Comparison of ENCODE assay signal across 22 mouse cellular contexts in genomic region chr10:69323986-69324385, GRCm38 (mm10). TPM values are rescaled to one million over a fixed set of nuclear protein-coding genes. Genes with fewer than 3 reads are reported as not detected.
DNase-seq lines count a peak whose midpoint lies in the region; ATAC-seq and TF ChIP-seq lines count a peak whose summit lies in the region.
"Had no signal": no experiment of that assay in that cellular context is flagged by ENCODE, and none has a peak within 500 bp of the region (broad histone marks: within the 10 kb centered on the region; RNA-seq: fewer than 3 reads in every experiment).

No protein-coding gene starts in this region.

- in situ Hi-C loops in ES-E14 (cut with MboI; ENCODE audit: low sequenced_read_pairs in 2 of 2, unreplicated experiment in 2 of 2) = loop anchor here in 1 of 2 experiments (25.0 kb wide), 1 partner anchor 412 kb away; no protein-coding TSS in a partner anchor

- H3K9ac ChIP-seq in ES-E14 (ENCODE audit: insufficient read depth, low read depth, low read length, poor library complexity, severe bottlenecking) = no peak overlapping the region
- H3K9ac ChIP-seq: forebrain, embryonic 13.5 days; hindbrain, embryonic 12.5 days; hindbrain, embryonic 15.5 days had no signal

- H3K4me3 ChIP-seq in ES-E14 (ENCODE audit: insufficient read depth in 1 of 2, low read depth in 1 of 2, low read length in 2 of 2, poor library complexity in 1 of 2, severe bottlenecking in 1 of 2) = peak overlapping the region in 1 of 2 experiments; percentile 1; a peak in 1 of 4 replicates
- H3K4me3 ChIP-seq in limb, embryonic 10.5 days = no peak overlapping the region
- H3K4me3 ChIP-seq: forebrain, embryonic 10.5 days; forebrain, embryonic 13.5 days; gastrocnemius, adult 2 months; hindbrain, embryonic 12.5 days; hindbrain, embryonic 15.5 days had no signal

- no peaks in the 10 kb centered on the region for H3K36me3 ChIP-seq in ES-E14 (ENCODE audit: control insufficient read depth, insufficient read depth, low read length, poor library complexity, severe bottlenecking)
- no peaks in the 10 kb centered on the region for H3K36me3 ChIP-seq in limb, embryonic 10.5 days
- H3K36me3 ChIP-seq: forebrain, embryonic 10.5 days; hindbrain, embryonic 12.5 days; hindbrain, embryonic 15.5 days had no signal

- H3K4me1 ChIP-seq in ES-E14 (ENCODE audit: control insufficient read depth in 2 of 2, insufficient read depth in 2 of 2, low read length in 2 of 2, poor library complexity in 1 of 2) = peaks cover 5 to 11% of the 10 kb centered on the region in 2 experiments
- peaks cover 6% of the 10 kb centered on the region for H3K4me1 ChIP-seq in limb, embryonic 10.5 days
- H3K4me1 ChIP-seq: forebrain, embryonic 10.5 days had no signal

- WGBS in limb, embryonic 10.5 days = 90% methylated on average over 13 of the region's 13 CpGs

- peak; percentile 24 for DNase-seq in kidney, adult 9 months
- no peak for DNase-seq in kidney, adult 18-20 months
- DNase-seq in ES-CJ7 (ENCODE audit: low read depth, low spot score) (peak; percentile 69), ES-E14 (ENCODE audit: low read depth, low spot score) (no peak)
- DNase-seq in limb, embryonic 10.5 days (ENCODE audit: low spot score) = no peak
- DNase-seq: adrenal gland, postnatal 10 days; adrenal gland, postnatal 36 days; cerebellum, adult 18-20 months; cerebellum, adult 9-10 months; cerebellum, postnatal 14 days; gastrocnemius, adult 2 months; gastrocnemius, postnatal 14 days; heart, adult 11 months had no signal

- no peak overlapping the region; the same call in 1 of the 2 replicates for H3K27ac ChIP-seq in ES-E14 (ENCODE audit: insufficient read depth, low read depth, low read length, poor library complexity, severe bottlenecking)
- H3K27ac ChIP-seq in limb, embryonic 10.5 days = no peak overlapping the region
- H3K27ac ChIP-seq: forebrain, embryonic 10.5 days; forebrain, embryonic 13.5 days; gastrocnemius, adult 2 months; hindbrain, embryonic 12.5 days; hindbrain, embryonic 15.5 days had no signal

- no peaks in the 10 kb centered on the region for H3K9me3 ChIP-seq in ES-E14 (ENCODE audit: control insufficient read depth, insufficient read depth, low read depth, low read length)
- H3K9me3 ChIP-seq in limb, embryonic 10.5 days (replicated peaks) = no peaks in the 10 kb centered on the region
- H3K9me3 ChIP-seq: forebrain, embryonic 10.5 days; hindbrain, embryonic 12.5 days; hindbrain, embryonic 15.5 days had no signal

- ATAC-seq in megakaryocyte-erythroid progenitor cell, adult 5-6 weeks (replicated peaks; ENCODE audit: low FRiP score, low TSS enrichment, poor library complexity, severe bottlenecking) = no peak
- ATAC-seq: activated CD4-positive, CD25-positive, alpha-beta regulatory T cell, adult 4 months; CD4-positive, CD25-positive, alpha-beta regulatory T cell, adult 4 months; forebrain, embryonic 13.5 days; forebrain, embryonic 16.5 days; Patski had no signal

- H3K27me3 ChIP-seq in limb, embryonic 10.5 days (ENCODE audit: low read depth, poor library complexity, severe bottlenecking) = no peaks in the 10 kb centered on the region
- H3K27me3 ChIP-seq: forebrain, embryonic 13.5 days; hindbrain, embryonic 12.5 days; hindbrain, embryonic 15.5 days; Patski had no signal

TF ChIP-seq in ES-E14, 5 proteins besides CTCF, POLR2A, EP300 and RAD21:
- TF ChIP-seq CHD2 (IDR thresholded peaks at IDR 0.05; ENCODE audit: low read depth, low read length) = no peak
- TF ChIP-seq MAFK (IDR thresholded peaks at IDR 0.05; ENCODE audit: insufficient read depth, low read depth, low read length) = no peak
- peak; percentile 76 for TF ChIP-seq ZNF384 (IDR thresholded peaks at IDR 0.05; ENCODE audit: low read depth, low read length)

RNA-seq across cellular contexts. Expression of gene Cdk1, which starts 28.8 kb away (rescaled TPM):
- total RNA-seq in ES-E14 (2012; rRNA removed) = 191 and 351 TPM in 2 replicates
- polyA plus RNA-seq in limb, embryonic 10.5 days (2016; fragmentation: Nextera tagmentation; extraction: Ambion mirVana) = 546 and 560 TPM in 2 replicates
- 106 and 129 TPM in 2 replicates for total RNA-seq in megakaryocyte-erythroid progenitor cell, adult 5-6 weeks (2014; fragmentation: Nextera tagmentation)
- total RNA-seq in megakaryocyte-erythroid progenitor cell, adult 5-6 weeks (2017) = 179 and 199 TPM in 2 replicates
- total RNA-seq: gastrocnemius, adult 2 months had no signal

Comparison
In these comparisons a context has a peak if more than half of its experiments do, and no peak if none do; other contexts are left out.
1. DNase-seq: peak in kidney, adult 9 months (single experiment) and ES-CJ7 (single experiment); none in kidney, adult 18-20 months (single experiment), ES-E14 (single experiment) and limb, embryonic 10.5 days (single experiment).